Mouse (Mus musculus): ENCODE measurements around the gene Acat1.
A peak's percentile ranks its signal among the peaks of the same experiment; 100 is the strongest.

The Acat1 gene

DNA sequence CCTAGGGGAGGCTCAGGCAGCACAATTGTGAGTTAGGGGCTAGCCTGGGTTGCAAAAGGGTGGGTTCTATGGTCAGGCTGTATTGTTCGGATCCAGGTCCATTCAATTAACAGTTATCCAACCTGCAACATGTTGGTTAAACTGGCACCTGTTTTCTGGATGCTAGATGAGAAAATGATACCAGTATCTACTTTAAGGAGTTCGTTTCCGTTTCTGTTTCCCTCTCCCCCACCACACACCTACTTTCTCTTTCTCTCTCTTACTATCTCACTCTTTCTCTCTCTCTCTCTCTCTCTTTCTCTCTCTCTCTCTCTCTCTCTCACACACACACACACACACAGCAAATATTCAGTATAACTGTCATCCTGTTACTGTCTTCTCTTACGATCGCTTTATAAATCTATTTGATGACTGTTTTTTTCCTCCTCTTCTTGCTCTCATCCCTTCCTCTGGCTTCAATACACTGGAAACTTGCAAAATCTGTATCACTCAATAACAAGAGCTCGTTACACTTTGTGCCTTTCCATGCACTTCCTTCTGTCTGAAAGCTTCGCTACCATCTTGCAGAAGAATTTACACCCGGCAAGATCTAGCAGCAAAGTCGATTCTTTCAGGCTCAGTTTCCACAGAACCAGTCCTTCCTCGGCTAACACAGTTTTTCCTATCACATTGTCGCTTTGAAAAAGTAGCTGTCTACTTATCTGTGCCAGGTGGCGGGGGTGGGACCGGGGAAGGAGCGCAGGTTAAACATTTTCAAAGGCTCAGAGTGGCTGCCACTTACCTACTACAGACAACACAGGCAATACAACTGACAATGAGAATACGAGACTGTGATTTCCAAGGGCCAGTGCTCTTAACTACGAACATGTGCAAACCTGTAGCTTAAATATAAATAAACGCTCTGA is 74.5 kb downstream of the Acat1 start:
- peak in 1 of 2 experiments; percentile 1 for DNase-seq (ENCODE audit: low read depth in 2 of 2, low spot score in 2 of 2)

Data from CD8-positive naive resting alpha-beta T cell, adult 2 months (primary cell).